Mouse (Mus musculus) heart, postnatal 25 days (tissue): ENCODE data around the gene Ccnk. TPM values are rescaled to one million over a fixed set of nuclear protein-coding genes. Genes with fewer than 3 reads are reported as not detected.

ENCODE experiments used
- DNase-seq: peaks from one replicate; pipeline ENCODE4 v3.0.0; 2022; ENCODE audit warnings: low spot score
- intact Hi-C: fragments of 180-260 bp; cut with DNase I; formaldehyde crosslinking; loops from one replicate; pipeline ENCODE4 v1.15.1; 2025
- total RNA-seq, 2 experiments: library from RNA; stranded (reverse); gene quantifications; 2 replicates each; pipeline ENCODE4 v1.2.3; 2021

Gene Ccnk
- total RNA-seq, 2 experiments from 2014 or later, result 28.0 to 28.9 TPM

GRCm38 (mm10) chr12:108217572-108217971 lies 38.2 kb downstream of the Ccnk start:
- no peak for DNase-seq
- intact Hi-C loops, result no loop called here

- DNase-seq, result no peak
- intact Hi-C loops, result loop anchor here (2.0 kb wide), 1 partner anchor 74 kb away; no protein-coding TSS in a partner anchor
Observed at GRCm38 (mm10) chr12:108219163-108219562, 39.8 kb downstream of the Ccnk start.

- intact Hi-C loops, result loop anchor here (2.0 kb wide), 1 partner anchor 73 kb away; no protein-coding TSS in a partner anchor
- DNase-seq, result no peak
Observed at GRCm38 (mm10) chr12:108219825-108220616, 40.6 kb downstream of the Ccnk start.

GRCm38 (mm10) chr12:108220621-108221020 lies 41.2 kb downstream of the Ccnk start:
- intact Hi-C loops, result no loop called here
- DNase-seq, result no peak

- no peak for DNase-seq
- intact Hi-C loops, result no loop called here
Observed at GRCm38 (mm10) chr12:108221206-108221605, 41.8 kb downstream of the Ccnk start.

- intact Hi-C loops, result no loop called here
- no peak for DNase-seq
Observed at GRCm38 (mm10) chr12:108221712-108222111, 42.3 kb downstream of the Ccnk start.

GRCm38 (mm10) chr12:108223357-108223756 lies 44.0 kb downstream of the Ccnk start:
- intact Hi-C loops, result no loop called here
- no peak for DNase-seq

- intact Hi-C loops, result no loop called here
- DNase-seq, result no peak
Observed at GRCm38 (mm10) chr12:108225781-108226180, 46.4 kb downstream of the Ccnk start.

GRCm38 (mm10) chr12:108226216-108226615 lies 46.8 kb downstream of the Ccnk start:
- intact Hi-C loops, result no loop called here
- DNase-seq, result no peak

- no peak for DNase-seq
- intact Hi-C loops, result no loop called here
Observed at GRCm38 (mm10) chr12:108226941-108227340, 47.6 kb downstream of the Ccnk start.

- intact Hi-C loops, result no loop called here
- no peak for DNase-seq
Observed at GRCm38 (mm10) chr12:108227527-108227926, 48.1 kb downstream of the Ccnk start.

GRCm38 (mm10) chr12:108230077-108230476 lies 50.7 kb downstream of the Ccnk start:
- no peak for DNase-seq
- intact Hi-C loops, result no loop called here

- DNase-seq, result no peak
- intact Hi-C loops, result no loop called here
Observed at GRCm38 (mm10) chr12:108230821-108231794, 51.7 kb downstream of the Ccnk start.

GRCm38 (mm10) chr12:108231901-108232300 lies 52.5 kb downstream of the Ccnk start:
- intact Hi-C loops, result no loop called here
- no peak for DNase-seq

GRCm38 (mm10) chr12:108233736-108234135 lies 54.4 kb downstream of the Ccnk start:
- intact Hi-C loops, result no loop called here

GRCm38 (mm10) chr12:108234832-108235602 lies 55.6 kb downstream of the Ccnk start:
- DNase-seq, result no peak
- intact Hi-C loops, result loop anchor here (5.0 kb wide), 1 partner anchor 37 kb away; no protein-coding TSS in a partner anchor

More at GRCm38 (mm10) chr12:108233736-108234135, 54.4 kb downstream of the Ccnk start:
- DNase-seq, result no peak

GRCm38 (mm10) chr12:108235976-108236555 lies 56.7 kb downstream of the Ccnk start:
- DNase-seq, result no peak
- intact Hi-C loops, result loop anchor here (5.0 kb wide), 1 partner anchor 36 kb away; no protein-coding TSS in a partner anchor

GRCm38 (mm10) chr12:108237300-108238006 lies 58.1 kb downstream of the Ccnk start:
- intact Hi-C loops, result loop anchor here (5.0 kb wide), 1 partner anchor 35 kb away; no protein-coding TSS in a partner anchor
- DNase-seq, result peak; percentile 66
